Mouse (Mus musculus) embryonic facial prominence, embryonic 14.5 days (tissue): ENCODE results near the gene Upk1b. TPM values are rescaled to one million over a fixed set of nuclear protein-coding genes. Genes with fewer than 3 reads are reported as not detected.

Experiments used
- ATAC-seq: fragments of 200-750 bp; cut with Nextera tagmentation; 2 replicates; pipeline ENCODE4 v1.8.0; 2017; ENCODE audit warnings: low read depth, moderate number of reproducible peaks, moderate TSS enrichment
- DNase-seq: peaks from one replicate; pipeline ENCODE4 v3.0.0-alpha.2; 2015; ENCODE audit warnings: low spot score
- H3K27ac ChIP-seq: fragments of 300-500 bp; sonication (generic); replicated peaks from 2 replicates; pipeline ENCODE4 v1.5.1; 2014; ENCODE audit warnings: low read depth, mild to moderate bottlenecking, low read length, moderate library complexity
- H3K27me3 ChIP-seq: fragments of 300-500 bp; sonication (generic); replicated peaks from 2 replicates; pipeline ENCODE4 v1.6.1; 2014; ENCODE audit warnings: low read length; ENCODE audit not compliant: control insufficient read depth, insufficient read depth
- H3K36me3 ChIP-seq: fragments of 300-500 bp; sonication (generic); 2 replicates; pipeline ENCODE4 v1.6.1; 2014; ENCODE audit warnings: low read length, mixed read lengths; ENCODE audit not compliant: control insufficient read depth, insufficient read depth
- H3K4me1 ChIP-seq: fragments of 300-500 bp; sonication (generic); 2 replicates; pipeline ENCODE4 v1.6.1; 2014; ENCODE audit warnings: antibody characterized with exemption, low read length; ENCODE audit not compliant: control insufficient read depth, insufficient read depth
- H3K4me2 ChIP-seq: fragments of 300-500 bp; sonication (generic); 2 replicates; pipeline ENCODE4 v1.6.1; 2014; ENCODE audit warnings: low read depth, mild to moderate bottlenecking, low read length, moderate library complexity, mixed read lengths
- H3K4me3 ChIP-seq: fragments of 300-500 bp; sonication (generic); 2 replicates; pipeline ENCODE4 v1.5.1; 2014; ENCODE audit warnings: low read depth, mild to moderate bottlenecking, low read length
- H3K9ac ChIP-seq: fragments of 300-500 bp; sonication (generic); 2 replicates; pipeline ENCODE4 v1.6.1; 2014; ENCODE audit warnings: low read depth, mild to moderate bottlenecking, low read length, moderate library complexity, mixed read lengths
- H3K9me3 ChIP-seq: fragments of 300-500 bp; sonication (generic); 2 replicates; pipeline ENCODE4 v1.6.1; 2016; ENCODE audit warnings: low read length; ENCODE audit not compliant: control insufficient read depth
- WGBS: fragments of 180-500 bp; shearing (Covaris S2); extraction: QIAGEN DNeasy Blood & Tissue Kit; methylation state at CpG from one replicate; pipeline ENCODE4 v1.1.7; 2014; 5-methylcytosine and 5-hydroxymethylcytosine counted together
- polyA plus RNA-seq: library from polyadenylated mRNA; unstranded; fragments of >200 nt; fragmentation: Nextera tagmentation; extraction: Ambion mirVana; gene quantifications from 2 replicates; pipeline ENCODE4 v1.2.1, GENCODE M21; 2014

The Upk1b gene
- polyA plus RNA-seq, 1 experiment from 2014 or later = 34.4 TPM

- no peaks in the 10 kb centered on the region for H3K36me3 ChIP-seq
- no peak overlapping the region for H3K9ac ChIP-seq
- no peaks in the 10 kb centered on the region for H3K4me1 ChIP-seq
- DNase-seq (no peak), ATAC-seq (no peak)
- 0 out of 2 replicates have a peak overlapping the region, but pooled peaks have one; percentile 24 for H3K27ac ChIP-seq
- 67% methylated on average over 8 of the region's 8 CpGs for WGBS
- no peaks in the 10 kb centered on the region for H3K27me3 ChIP-seq
- H3K4me3 ChIP-seq = no peak overlapping the region
- H3K9me3 ChIP-seq = no peaks in the 10 kb centered on the region
- no peak overlapping the region for H3K4me2 ChIP-seq
Observed at GRCm38 (mm10) chr16:38724256-38724655, 75.9 kb downstream of the Upk1b start.

Other genes with a start within 250 kb of the Upk1b start
- 148 and 155 TPM in 2 replicates for gene Tmem39a, start 241.6 kb downstream of the Upk1b start, polyA plus RNA-seq
- 17.3 and 17.6 TPM in 2 replicates for gene Arhgap31, start 87.1 kb downstream of the Upk1b start, polyA plus RNA-seq
- gene B4galt4, start 58.1 kb downstream of the Upk1b start, polyA plus RNA-seq = 30.2 and 31.9 TPM in 2 replicates
- not detected in 2 replicates for gene 4930435E12Rik, start 28.4 kb upstream of the Upk1b start, polyA plus RNA-seq
- gene Igsf11, start 92.3 kb upstream of the Upk1b start, polyA plus RNA-seq = 0.83 and 0.89 TPM in 2 replicates